Comparison of ENCODE assay signal across 25 mouse cellular contexts in genomic region chr4:117467936-117468335, GRCm38 (mm10).
"Had no signal": no experiment of that assay in that cellular context is flagged by ENCODE, and none has a peak within 500 bp of the region (broad histone marks: within the 10 kb centered on the region; RNA-seq: fewer than 3 reads in every experiment).

No protein-coding gene starts in this region.

- DNase-seq: gastrocnemius, postnatal 14 days; gastrocnemius, postnatal 36 days; heart, adult 18-20 months; heart, postnatal 14 days; heart, postnatal 36 days; kidney, adult 11 months; kidney, adult 2 months; kidney, adult 9 months; kidney, postnatal 14 days; kidney, postnatal 36 days; layer of hippocampus, adult 9-11 months; layer of hippocampus, postnatal 36 days; left cerebral cortex, postnatal 4 days had no signal

- H3K9ac ChIP-seq: heart, embryonic 13.5 days; heart, embryonic 15.5 days; hindbrain, embryonic 13.5 days; hindbrain, embryonic 15.5 days; kidney, embryonic 15.5 days; limb, embryonic 13.5 days; limb, embryonic 15.5 days; liver, embryonic 12.5 days had no signal

- H3K27me3 ChIP-seq: heart, embryonic 13.5 days; heart, embryonic 15.5 days; limb, embryonic 13.5 days; limb, embryonic 15.5 days; liver, embryonic 12.5 days had no signal

- H3K4me3 ChIP-seq: heart, embryonic 13.5 days; heart, embryonic 15.5 days; hindbrain, embryonic 13.5 days; hindbrain, embryonic 15.5 days; kidney, embryonic 15.5 days; limb, embryonic 13.5 days; limb, embryonic 15.5 days; liver, embryonic 12.5 days had no signal

- H3K4me1 ChIP-seq: hindbrain, embryonic 15.5 days; kidney, embryonic 15.5 days; limb, embryonic 15.5 days had no signal

- H3K4me2 ChIP-seq: heart, embryonic 11.5 days; heart, embryonic 13.5 days; heart, embryonic 15.5 days; hindbrain, embryonic 13.5 days; hindbrain, embryonic 15.5 days; kidney, embryonic 15.5 days; limb, embryonic 13.5 days; limb, embryonic 15.5 days; liver, embryonic 12.5 days had no signal

- H3K27ac ChIP-seq: heart, embryonic 13.5 days; heart, embryonic 15.5 days; hindbrain, embryonic 13.5 days; hindbrain, embryonic 15.5 days; hindbrain, postnatal 0 days; kidney, embryonic 15.5 days; kidney, postnatal 0 days; limb, embryonic 13.5 days; limb, embryonic 15.5 days; liver, embryonic 12.5 days had no signal

- H3K36me3 ChIP-seq: heart, embryonic 13.5 days; heart, embryonic 15.5 days; hindbrain, embryonic 13.5 days; hindbrain, embryonic 15.5 days; kidney, embryonic 15.5 days; limb, embryonic 15.5 days; liver, embryonic 12.5 days had no signal

- H3K9me3 ChIP-seq: heart, embryonic 13.5 days; heart, embryonic 15.5 days; hindbrain, embryonic 13.5 days; hindbrain, embryonic 15.5 days; kidney, embryonic 15.5 days; limb, embryonic 13.5 days; limb, embryonic 15.5 days; liver, embryonic 12.5 days had no signal

- ATAC-seq: hindbrain, postnatal 0 days; intestine, embryonic 16.5 days; liver, embryonic 12.5 days had no signal
